Mouse (Mus musculus) liver, embryonic 12.5 days (tissue): ENCODE results near the gene Prkg1. TPM values are rescaled to one million over a fixed set of nuclear protein-coding genes. Genes with fewer than 3 reads are reported as not detected.

Source experiments
- ATAC-seq: fragments of 200-750 bp; cut with Nextera tagmentation; 2 replicates; pipeline ENCODE4 v1.8.0; 2017; ENCODE audit warnings: moderate number of reproducible peaks, mild to moderate bottlenecking, moderate library complexity
- H3K27ac ChIP-seq: fragments of 300-500 bp; sonication (generic); 2 replicates; pipeline ENCODE4 v1.5.1; 2016; ENCODE audit warnings: mild to moderate bottlenecking
- H3K27me3 ChIP-seq: fragments of 300-500 bp; sonication (generic); replicated peaks from 2 replicates; pipeline ENCODE4 v1.6.1; 2016; ENCODE audit warnings: mild to moderate bottlenecking, moderate library complexity
- H3K36me3 ChIP-seq: fragments of 300-500 bp; sonication (generic); 2 replicates; pipeline ENCODE4 v1.6.1; 2016; ENCODE audit warnings: mild to moderate bottlenecking, moderate library complexity
- H3K4me1 ChIP-seq: fragments of 300-500 bp; sonication (generic); 2 replicates; pipeline ENCODE4 v1.6.1; 2016
- H3K4me2 ChIP-seq: fragments of 300-500 bp; sonication (generic); 2 replicates; pipeline ENCODE4 v1.6.1; 2016; ENCODE audit warnings: mild to moderate bottlenecking, moderate library complexity
- H3K4me3 ChIP-seq: fragments of 300-500 bp; sonication (generic); 2 replicates; pipeline ENCODE4 v1.5.1; 2016; ENCODE audit warnings: mild to moderate bottlenecking, moderate library complexity
- H3K9ac ChIP-seq: fragments of 300-500 bp; sonication (generic); 2 replicates; pipeline ENCODE4 v1.6.1; 2016; ENCODE audit warnings: mild to moderate bottlenecking, moderate library complexity
- H3K9me3 ChIP-seq: fragments of 300-500 bp; sonication (generic); replicated peaks from 2 replicates; pipeline ENCODE4 v1.6.1; 2016; ENCODE audit warnings: mild to moderate bottlenecking, moderate library complexity
- WGBS: fragments of 180-500 bp; shearing (Covaris S2); methylation state at CpG from one replicate; pipeline ENCODE4 v1.1.7; 2016; ENCODE audit not compliant: insufficient replicate concordance; 5-methylcytosine and 5-hydroxymethylcytosine counted together
- polyA plus RNA-seq: library from polyadenylated mRNA; unstranded; fragments of >200 nt; fragmentation: Nextera tagmentation; extraction: Ambion mirVana; gene quantifications from 2 replicates; pipeline ENCODE4 v1.2.1, GENCODE M21; 2016

Prkg1 gene
- polyA plus RNA-seq, 1 experiment from 2014 or later, result 1.4 TPM

DNA sequence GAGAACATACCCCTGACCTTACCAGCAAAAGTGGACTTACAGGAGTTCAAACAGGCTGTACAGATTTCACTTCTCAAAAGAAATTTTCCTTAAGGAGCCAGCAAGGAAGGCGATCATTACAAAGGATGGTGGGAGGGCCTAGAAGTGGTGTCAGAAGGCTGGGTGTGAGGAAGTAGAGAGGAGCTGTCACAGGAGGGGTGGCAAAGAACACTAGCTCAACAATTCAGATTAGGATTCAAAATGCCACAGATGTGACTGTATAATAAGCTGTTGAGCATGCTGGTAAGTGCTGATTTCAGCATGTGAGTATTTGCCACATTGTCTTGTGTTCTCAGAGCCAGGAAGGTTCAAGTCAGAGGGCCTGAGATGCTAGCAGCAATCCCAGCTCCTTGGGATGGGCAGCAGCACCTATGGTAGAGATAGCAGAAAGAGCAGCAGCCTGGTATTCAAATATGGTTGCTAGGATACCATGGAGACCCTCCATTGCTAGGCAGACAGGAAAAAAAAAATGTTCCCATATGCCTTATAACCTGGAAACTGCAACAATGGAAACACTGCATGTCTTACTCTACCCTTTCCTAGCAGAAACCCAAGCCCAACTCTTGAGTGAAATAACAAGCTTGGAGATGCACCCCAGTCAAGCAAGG is 106.0 kb downstream of the Prkg1 start:
- H3K4me3 ChIP-seq, result no peak overlapping the region
- no peak overlapping the region for H3K9ac ChIP-seq
- no peaks in the 10 kb centered on the region for H3K4me1 ChIP-seq
- WGBS, result 52% methylated on average over 1 of the region's 1 CpGs
- peaks cover 15% of the 10 kb centered on the region for H3K27me3 ChIP-seq
- H3K9me3 ChIP-seq, result no peaks in the 10 kb centered on the region
- no peak overlapping the region for H3K4me2 ChIP-seq
- no peak overlapping the region for H3K27ac ChIP-seq
- no peaks in the 10 kb centered on the region for H3K36me3 ChIP-seq
- ATAC-seq, result no peak

DNA sequence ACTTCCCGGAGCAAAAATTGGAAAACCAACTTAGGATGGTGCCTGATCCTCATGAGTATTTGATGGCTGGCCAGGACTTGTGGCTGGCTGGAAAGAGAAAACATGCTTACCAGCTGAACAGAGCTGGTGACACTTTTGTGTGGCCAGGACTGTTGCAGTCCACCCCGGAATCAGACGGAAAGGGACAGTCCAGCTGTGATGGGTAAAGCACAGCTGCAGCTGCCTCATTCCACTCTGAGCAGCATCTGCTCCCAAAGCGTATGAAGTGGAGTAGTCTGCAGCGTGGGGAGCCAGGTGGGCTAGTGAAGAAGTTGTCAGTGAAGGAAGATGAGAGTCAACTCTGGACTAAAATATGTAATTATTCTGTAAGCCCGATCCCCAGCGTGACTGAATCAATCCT is 108.6 kb downstream of the Prkg1 start:
- 74% methylated on average over 7 of the region's 7 CpGs for WGBS
- no peak overlapping the region for H3K27ac ChIP-seq

DNA sequence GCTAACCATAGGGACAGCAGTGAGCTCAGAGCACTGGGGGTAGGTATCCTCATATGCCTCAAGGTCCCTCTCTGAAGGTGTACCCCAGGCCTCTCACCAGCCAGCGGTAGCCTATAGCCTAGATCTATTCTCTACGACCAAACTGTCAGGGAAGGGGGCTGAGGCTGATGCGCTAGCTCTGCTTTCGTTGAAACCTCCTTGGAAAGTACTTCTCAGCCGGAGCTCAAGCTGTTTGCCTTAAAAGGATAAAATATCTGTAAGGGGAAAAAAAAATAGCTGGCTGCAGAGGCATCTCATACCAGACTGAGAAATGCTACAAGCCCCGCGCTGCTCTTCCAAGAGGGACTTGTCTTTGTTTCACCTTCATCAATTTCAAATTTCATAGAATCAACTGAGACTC is 109.0 kb downstream of the Prkg1 start:
- H3K9ac ChIP-seq, result no peak overlapping the region
- ATAC-seq, result no peak
- H3K4me2 ChIP-seq, result no peak overlapping the region
- H3K4me3 ChIP-seq, result no peak overlapping the region
- 73% methylated on average over 7 of the region's 7 CpGs for WGBS
- no peak overlapping the region for H3K27ac ChIP-seq
- no peaks in the 10 kb centered on the region for H3K4me1 ChIP-seq
- peaks cover 4% of the 10 kb centered on the region; the same call in 1 of the 2 replicates for H3K27me3 ChIP-seq
- no peaks in the 10 kb centered on the region for H3K9me3 ChIP-seq
- H3K36me3 ChIP-seq, result no peaks in the 10 kb centered on the region

More for the DNA sequence above, 108.6 kb downstream of the Prkg1 start:
- no peaks in the 10 kb centered on the region for H3K9me3 ChIP-seq
- no peak overlapping the region for H3K4me2 ChIP-seq
- H3K4me1 ChIP-seq, result no peaks in the 10 kb centered on the region
- H3K27me3 ChIP-seq, result peaks cover 4% of the 10 kb centered on the region; the same call in 1 of the 2 replicates
- H3K9ac ChIP-seq, result no peak overlapping the region
- H3K4me3 ChIP-seq, result no peak overlapping the region
- no peak for ATAC-seq
- no peaks in the 10 kb centered on the region for H3K36me3 ChIP-seq

DNA sequence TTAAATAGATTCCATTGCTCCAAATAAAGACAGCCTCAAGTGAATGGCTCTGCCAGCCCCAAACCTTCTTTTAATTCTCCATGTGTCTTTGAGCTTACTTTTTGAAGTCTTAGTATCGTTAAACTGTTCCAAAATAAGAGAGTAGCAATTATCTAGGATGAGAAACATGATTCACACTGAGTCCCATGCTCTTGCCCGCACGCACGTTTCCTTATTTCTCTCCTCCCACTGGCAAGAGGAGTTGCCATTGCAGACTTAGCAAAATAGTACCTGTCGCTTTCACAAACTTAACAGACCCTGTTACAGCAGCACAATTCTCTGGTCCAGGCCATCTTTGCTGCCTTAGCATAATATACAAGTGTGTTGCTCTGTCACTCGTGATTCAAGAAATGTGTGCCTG is 110.8 kb downstream of the Prkg1 start:
- WGBS, result 70% methylated on average over 6 of the region's 6 CpGs
- H3K4me1 ChIP-seq, result no peaks in the 10 kb centered on the region
- no peaks in the 10 kb centered on the region for H3K36me3 ChIP-seq
- H3K4me3 ChIP-seq, result no peak overlapping the region
- H3K4me2 ChIP-seq, result no peak overlapping the region
- H3K27me3 ChIP-seq, result no peaks in the 10 kb centered on the region
- H3K27ac ChIP-seq, result no peak overlapping the region
- ATAC-seq, result no peak
- no peak overlapping the region for H3K9ac ChIP-seq
- no peaks in the 10 kb centered on the region for H3K9me3 ChIP-seq

DNA sequence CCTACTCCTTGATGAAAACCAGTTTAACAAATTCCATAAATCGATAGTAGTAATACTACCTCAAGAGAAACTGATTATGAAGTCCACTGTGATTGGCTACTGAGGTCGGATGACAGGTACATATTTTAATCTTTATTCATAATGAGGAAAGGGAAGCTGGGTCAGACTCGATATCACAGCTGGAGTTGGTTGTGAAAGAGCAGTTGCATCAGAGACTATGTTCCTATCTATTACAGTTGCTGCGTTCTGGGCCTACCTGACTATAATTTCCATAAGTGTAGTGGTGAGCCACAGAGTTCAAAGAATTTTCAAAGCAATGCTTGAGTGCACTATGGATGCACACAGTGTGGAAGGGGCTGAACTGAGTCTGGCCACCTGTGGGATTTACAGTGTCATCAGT is 114.4 kb downstream of the Prkg1 start:
- no peaks in the 10 kb centered on the region for H3K36me3 ChIP-seq
- no peaks in the 10 kb centered on the region for H3K9me3 ChIP-seq
- no peaks in the 10 kb centered on the region for H3K27me3 ChIP-seq
- no peak overlapping the region for H3K4me3 ChIP-seq
- H3K9ac ChIP-seq, result no peak overlapping the region
- no peak for ATAC-seq
- no peaks in the 10 kb centered on the region for H3K4me1 ChIP-seq
- H3K27ac ChIP-seq, result no peak overlapping the region
- no peak overlapping the region for H3K4me2 ChIP-seq
- 67% methylated on average over 4 of the region's 4 CpGs for WGBS

DNA sequence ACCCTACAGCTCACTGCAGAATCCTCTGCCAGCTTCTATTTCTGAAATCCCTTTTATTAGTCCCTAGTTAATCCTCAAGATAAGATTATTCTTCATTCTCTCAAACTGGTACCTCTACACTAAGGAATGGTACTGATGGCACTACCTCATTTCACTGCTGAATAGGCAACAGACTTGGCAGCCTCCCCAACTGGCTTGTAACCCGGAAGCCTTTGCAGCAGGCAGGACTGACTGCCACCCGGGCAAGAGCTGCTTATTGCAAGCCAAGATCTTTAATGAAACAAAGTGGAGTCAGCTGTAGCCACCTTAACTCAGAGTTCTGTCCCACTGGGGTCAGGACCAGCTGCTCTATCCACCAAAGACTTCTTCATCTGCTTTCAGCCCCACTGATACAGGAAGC is 117.3 kb downstream of the Prkg1 start:
- H3K27ac ChIP-seq, result no peak overlapping the region
- no peaks in the 10 kb centered on the region for H3K9me3 ChIP-seq
- ATAC-seq, result no peak
- WGBS, result 59% methylated on average over 2 of the region's 2 CpGs
- H3K36me3 ChIP-seq, result no peaks in the 10 kb centered on the region
- no peaks in the 10 kb centered on the region for H3K27me3 ChIP-seq
- H3K4me2 ChIP-seq, result no peak overlapping the region
- H3K4me1 ChIP-seq, result no peaks in the 10 kb centered on the region
- H3K9ac ChIP-seq, result no peak overlapping the region
- no peak overlapping the region for H3K4me3 ChIP-seq

DNA sequence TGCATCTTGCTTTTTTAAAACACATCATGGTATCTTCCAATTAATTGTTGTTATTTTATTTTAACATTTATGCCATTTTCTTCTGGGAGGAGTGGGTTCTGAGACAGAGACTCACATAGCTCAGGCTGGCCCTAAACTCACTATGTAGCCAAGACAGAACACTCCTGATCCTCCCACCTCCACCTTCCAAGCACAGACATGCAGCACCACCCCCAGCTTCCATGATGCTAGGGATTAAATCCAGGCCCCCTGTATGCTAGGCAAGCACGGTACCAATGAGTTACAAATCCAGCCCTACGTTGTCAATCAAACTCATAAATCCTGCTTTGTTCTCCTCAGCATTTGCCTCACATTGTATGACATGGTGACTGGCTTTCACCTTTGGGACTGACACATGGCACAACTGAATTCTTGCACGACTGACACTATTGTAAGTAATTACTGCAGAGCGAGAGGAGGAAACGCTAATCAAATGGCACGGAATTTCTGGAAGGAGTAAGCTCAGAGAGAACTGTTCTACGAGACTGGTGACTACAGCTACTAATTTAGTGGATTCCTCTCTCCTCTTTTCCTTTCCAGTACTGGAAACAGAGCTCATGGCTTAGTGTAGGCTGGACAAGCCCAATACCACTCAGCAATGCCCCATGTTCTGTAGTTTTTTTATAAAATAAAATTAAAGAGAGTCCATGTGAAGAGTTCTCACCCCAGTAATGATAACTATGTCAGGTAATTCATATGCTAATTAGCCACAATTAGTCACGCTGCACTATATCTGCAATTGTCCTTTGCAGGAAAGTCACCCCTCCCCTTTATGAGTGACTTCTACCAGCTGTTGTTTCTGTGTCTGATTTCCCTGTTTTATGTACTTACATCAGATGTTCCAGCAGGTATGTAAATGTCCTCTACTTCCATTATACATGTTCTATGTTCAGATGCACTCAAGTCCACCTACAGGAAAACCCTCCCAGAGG is 133.6 kb downstream of the Prkg1 start:
- no peak overlapping the region for H3K4me2 ChIP-seq
- H3K36me3 ChIP-seq, result no peaks in the 10 kb centered on the region
- 72% methylated on average over 8 of the region's 8 CpGs for WGBS
- H3K27ac ChIP-seq, result no peak overlapping the region
- no peak for ATAC-seq
- H3K27me3 ChIP-seq, result no peaks in the 10 kb centered on the region
- H3K4me1 ChIP-seq, result no peaks in the 10 kb centered on the region
- no peaks in the 10 kb centered on the region for H3K9me3 ChIP-seq
- no peak overlapping the region for H3K4me3 ChIP-seq
- H3K9ac ChIP-seq, result no peak overlapping the region

DNA sequence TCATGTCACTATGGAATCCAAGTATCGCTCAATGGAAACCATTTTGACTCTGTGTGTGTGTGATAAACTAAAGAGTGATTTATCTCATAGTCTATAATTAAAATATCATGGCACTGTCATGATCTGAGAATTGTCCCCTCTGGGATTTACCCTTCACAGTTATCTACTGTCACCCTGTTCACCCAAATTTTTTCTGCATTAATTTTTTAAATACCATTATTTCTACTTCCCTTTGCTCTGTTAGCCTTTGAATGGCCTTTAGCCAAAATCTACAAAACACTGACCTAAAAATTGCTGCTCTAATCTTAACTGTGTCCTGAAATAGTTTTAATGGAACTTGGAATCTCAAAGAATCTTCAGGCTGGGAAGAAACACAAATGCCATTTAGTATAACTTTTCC is 143.1 kb downstream of the Prkg1 start:
- WGBS, result 87% methylated on average over 1 of the region's 1 CpGs
- Histone ChIP-seq H3K9ac (no peak overlapping the region), H3K27me3 (no peaks in the 10 kb centered on the region), H3K9me3 (no peaks in the 10 kb centered on the region), H3K27ac (no peak overlapping the region), H3K4me3 (no peak overlapping the region), H3K4me1 (no peaks in the 10 kb centered on the region), H3K36me3 (no peaks in the 10 kb centered on the region), H3K4me2 (no peak overlapping the region)
- no peak for ATAC-seq

DNA sequence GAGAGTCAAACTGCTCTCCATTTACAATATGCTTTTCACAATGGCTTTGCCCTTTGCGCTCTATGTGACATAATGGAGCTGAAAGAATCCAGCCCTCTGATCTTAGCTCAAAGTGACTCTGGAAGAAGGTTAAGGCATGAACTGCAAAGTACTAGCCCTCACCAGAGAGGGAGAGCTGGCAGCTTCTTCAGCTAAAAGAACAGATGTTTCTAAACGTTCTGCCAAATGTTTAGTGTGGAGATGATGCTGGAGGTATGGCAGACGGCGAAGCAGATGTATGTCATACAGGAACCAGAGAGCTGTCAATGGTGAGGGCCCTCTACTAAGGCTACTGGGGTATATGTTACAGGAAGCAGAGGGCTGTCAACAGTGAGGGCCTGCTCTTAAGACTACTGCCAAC is 148.0 kb downstream of the Prkg1 start:
- Histone ChIP-seq H3K4me3 (no peak overlapping the region), H3K27ac (no peak overlapping the region), H3K4me1 (no peaks in the 10 kb centered on the region), H3K9me3 (no peaks in the 10 kb centered on the region), H3K36me3 (no peaks in the 10 kb centered on the region), H3K9ac (no peak overlapping the region), H3K4me2 (no peak overlapping the region), H3K27me3 (no peaks in the 10 kb centered on the region)
- ATAC-seq, result no peak
- 75% methylated on average over 4 of the region's 4 CpGs for WGBS

DNA sequence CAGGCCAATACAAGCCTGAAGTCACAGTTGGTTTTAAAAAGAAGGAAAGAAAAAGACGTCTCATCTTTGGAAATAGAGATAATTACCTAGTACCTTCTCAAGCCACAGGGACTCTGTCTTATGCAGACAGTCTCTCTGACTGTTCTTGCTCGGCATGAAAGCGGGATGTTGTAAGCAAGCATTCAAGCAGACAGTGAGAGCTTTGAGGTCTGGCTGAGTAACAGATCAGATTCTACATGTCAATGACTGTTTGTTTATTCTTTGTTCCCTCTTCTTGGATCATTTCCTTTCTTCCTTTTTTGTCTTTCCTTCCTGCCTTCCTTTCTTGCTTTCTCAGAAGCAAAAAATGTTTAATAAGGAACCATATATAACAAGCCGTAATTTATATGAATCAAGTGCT is 148.7 kb downstream of the Prkg1 start:
- H3K4me2 ChIP-seq, result no peak overlapping the region
- no peak overlapping the region for H3K4me3 ChIP-seq
- H3K4me1 ChIP-seq, result no peaks in the 10 kb centered on the region
- H3K36me3 ChIP-seq, result no peaks in the 10 kb centered on the region
- WGBS, result 68% methylated on average over 4 of the region's 4 CpGs
- no peak for ATAC-seq
- no peak overlapping the region for H3K9ac ChIP-seq
- no peak overlapping the region for H3K27ac ChIP-seq
- no peaks in the 10 kb centered on the region for H3K9me3 ChIP-seq
- H3K27me3 ChIP-seq, result no peaks in the 10 kb centered on the region

DNA sequence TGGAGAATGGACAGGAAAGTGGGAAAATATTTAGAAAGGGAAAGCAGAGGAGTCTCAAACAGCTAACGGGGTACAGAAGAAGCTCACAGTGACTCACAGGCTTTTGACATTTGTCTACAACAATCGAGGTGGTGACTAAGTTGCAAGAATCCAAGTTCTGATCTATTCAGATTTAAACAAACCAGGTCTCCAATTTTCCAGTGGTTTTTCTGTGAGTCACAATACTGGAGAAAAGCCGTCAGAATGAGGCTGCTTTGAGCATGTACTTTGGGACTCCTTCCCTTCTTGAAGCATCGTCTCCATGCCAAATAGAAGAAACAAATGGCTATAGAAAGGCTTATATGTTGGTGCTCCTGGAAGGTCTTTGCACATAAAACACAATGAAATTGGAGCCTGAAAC is 151.7 kb downstream of the Prkg1 start:
- Histone ChIP-seq H3K4me3 (no peak overlapping the region), H3K9ac (no peak overlapping the region), H3K4me2 (no peak overlapping the region), H3K4me1 (no peaks in the 10 kb centered on the region), H3K9me3 (no peaks in the 10 kb centered on the region), H3K36me3 (no peaks in the 10 kb centered on the region), H3K27ac (no peak overlapping the region), H3K27me3 (no peaks in the 10 kb centered on the region)
- 64% methylated on average over 4 of the region's 4 CpGs for WGBS
- ATAC-seq, result no peak

DNA sequence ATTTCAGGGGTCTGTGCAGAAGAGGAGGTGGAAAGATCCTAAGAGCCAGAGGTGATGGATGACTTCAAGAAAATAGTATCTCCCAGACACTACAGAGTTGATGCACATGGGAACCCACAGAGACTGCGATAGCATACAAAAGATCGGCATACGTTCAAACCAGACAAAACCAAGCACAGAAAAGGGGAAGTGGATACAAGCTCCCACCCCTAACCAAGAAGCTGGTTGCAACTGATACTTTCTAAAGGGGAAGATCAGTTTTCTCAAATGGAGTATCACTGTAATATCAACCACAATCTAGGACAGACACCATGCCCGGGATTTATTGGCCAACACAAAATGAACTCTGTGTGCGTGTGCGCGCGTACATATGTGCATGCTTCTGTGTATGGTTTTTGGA is 162.3 kb downstream of the Prkg1 start:
- no peak overlapping the region for H3K9ac ChIP-seq
- H3K4me1 ChIP-seq, result no peaks in the 10 kb centered on the region
- no peak for ATAC-seq
- H3K9me3 ChIP-seq, result no peaks in the 10 kb centered on the region
- no peak overlapping the region for H3K4me2 ChIP-seq
- H3K27me3 ChIP-seq, result no peaks in the 10 kb centered on the region
- H3K27ac ChIP-seq, result no peak overlapping the region
- WGBS, result 31% methylated on average over 8 of the region's 8 CpGs
- H3K36me3 ChIP-seq, result no peaks in the 10 kb centered on the region
- no peak overlapping the region for H3K4me3 ChIP-seq
